Mouse (Mus musculus): ENCODE results near the gene Lypd3.
A peak's percentile ranks its signal among the peaks of the same experiment; 100 is the strongest.
"Not testable (repeated sequence)": the region's sequence is repeated elsewhere in the genome, so short reads cannot be mapped to it uniquely, and the experiment has no call there.

Lypd3 gene

DNA sequence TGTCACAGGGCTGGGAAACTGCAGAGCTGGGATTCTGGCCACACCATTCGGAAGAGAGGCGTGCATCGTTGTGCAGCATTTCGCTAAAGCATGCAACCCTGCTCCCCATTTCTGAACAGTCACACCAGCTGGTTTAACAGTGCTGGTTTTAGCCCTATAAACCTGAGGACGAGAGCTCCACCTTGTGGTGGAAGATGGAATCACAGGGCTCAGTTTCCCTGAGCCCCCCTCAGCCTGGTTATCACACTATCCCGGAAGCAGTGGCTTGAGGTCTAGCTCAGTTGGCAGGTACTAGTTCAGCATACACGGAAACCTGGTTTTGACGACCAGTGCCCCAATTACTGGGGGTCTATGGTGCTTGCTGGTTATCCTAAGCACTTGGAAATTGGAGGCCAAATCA, 26.2 kb downstream of the Lypd3 start:
- peak; percentile 68 for DNase-seq (ENCODE audit: low spot score)

DNA sequence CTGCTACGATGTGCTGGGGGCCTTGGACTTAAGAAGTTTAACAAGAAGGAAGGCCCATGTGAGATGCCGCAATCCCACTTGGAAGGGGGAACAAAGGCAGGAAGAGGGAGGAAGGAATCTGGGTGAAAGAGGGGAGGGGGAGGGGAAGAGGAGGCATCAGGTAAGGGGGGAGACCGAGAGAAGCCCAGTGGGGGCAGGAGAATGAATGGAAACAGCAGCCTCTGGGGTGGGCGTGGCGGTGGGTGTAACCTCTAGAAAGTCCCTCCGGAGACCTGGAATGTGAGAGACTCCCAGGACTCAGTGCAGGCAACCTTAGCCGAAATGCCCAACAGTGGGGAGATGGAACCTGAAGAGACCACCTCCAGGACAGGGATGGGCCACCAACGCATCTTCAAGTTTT, 28.0 kb downstream of the Lypd3 start:
- no peak for DNase-seq (ENCODE audit: low spot score)

DNA sequence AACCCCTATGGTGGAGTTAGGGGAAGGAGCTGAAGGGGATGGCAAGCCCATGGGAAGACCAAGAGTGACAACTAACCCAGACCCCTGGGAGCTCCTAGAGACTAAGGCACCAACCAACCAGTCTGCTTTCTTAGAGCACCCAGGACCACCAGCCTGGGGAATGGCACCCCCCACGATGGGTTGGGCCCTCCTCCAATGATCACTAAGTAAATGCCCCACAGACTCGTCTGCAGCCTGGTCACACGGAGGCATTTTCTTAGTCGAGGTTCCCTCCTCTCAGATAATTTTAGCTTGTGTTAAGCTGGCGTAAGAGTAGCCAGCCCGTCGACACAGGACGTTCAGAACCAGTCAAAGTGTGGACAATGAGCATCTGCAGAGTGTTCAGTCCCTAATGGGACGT, 28.6 kb downstream of the Lypd3 start:
- no peak for DNase-seq (ENCODE audit: low spot score)

DNA sequence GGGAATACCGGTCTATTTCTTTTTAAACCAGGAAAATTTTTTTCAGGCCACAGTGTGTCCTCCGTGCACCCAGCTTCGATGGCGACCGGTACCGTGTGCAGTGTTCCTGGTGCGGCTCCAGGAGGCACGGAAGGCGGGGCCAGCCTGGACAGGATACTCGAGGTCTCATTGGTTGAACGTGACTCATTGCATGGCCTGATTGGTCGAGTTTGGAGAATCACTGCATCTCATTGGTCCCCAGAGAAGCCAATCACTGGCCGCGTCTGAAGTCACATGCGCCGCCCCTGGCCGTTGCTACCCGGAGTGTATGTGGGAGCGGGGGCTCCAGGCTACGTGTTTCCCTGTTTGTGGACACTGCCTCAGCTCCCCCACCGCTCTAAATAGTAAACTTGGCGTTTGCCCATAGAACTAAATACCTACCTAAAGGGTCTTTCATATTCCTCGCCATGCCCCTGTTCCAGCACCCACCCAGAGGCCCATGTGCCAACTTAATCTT, 35.6 kb downstream of the Lypd3 start:
- DNase-seq (ENCODE audit: low spot score), result no peak

- no peak for DNase-seq (ENCODE audit: low spot score)
These were observed 40.2 kb downstream of the Lypd3 start, which contains the start of gene Tex101 for GRCm38 (mm10) chr7:24676575-24676974. TSS of gene Tex101 (minus strand) at chr7:24676675.

DNA sequence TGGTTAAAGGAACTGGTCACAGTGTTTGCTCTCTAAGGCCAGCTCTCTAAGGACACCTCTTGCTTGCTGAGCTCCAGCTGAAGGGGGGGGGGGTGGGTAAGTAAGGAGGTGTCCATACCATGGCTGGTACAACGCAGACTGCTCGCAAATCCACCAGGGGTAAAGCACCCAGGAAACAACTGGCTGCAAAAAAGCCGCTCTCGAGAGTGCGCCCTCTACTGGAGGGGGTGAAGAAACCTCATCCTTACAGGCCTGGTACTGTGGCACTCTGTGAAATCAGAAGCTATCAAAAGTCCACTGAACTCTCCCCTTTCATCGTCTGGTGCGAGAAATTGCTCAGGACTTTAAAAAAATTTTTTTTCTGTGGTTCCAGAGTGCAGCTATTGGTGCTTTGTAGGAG, 47.8 kb downstream of the Lypd3 start:
- DNase-seq (ENCODE audit: low spot score), result not testable (repeated sequence)

DNA sequence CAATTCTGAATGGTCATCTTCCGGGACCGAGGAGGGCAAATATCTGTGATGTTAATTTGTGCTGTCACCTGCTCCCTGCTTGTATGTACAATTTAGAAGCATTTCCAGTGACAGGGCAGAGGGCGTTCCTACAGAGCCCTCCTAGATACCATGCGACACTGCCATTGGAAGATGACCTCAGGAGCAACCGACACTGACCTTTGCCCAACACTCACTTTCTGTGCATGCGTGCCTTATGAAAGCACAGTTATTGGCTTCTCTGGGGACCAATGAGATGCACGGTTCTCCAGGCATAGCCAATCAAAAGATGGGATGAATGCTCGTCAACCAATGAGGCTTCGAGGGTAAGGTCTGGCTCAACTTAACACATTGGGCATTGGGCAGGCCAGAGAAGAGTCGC, 51.2 kb downstream of the Lypd3 start:
- not testable (repeated sequence) for DNase-seq (ENCODE audit: low spot score)

All from urinary bladder, postnatal 25 days (tissue).